Mouse (Mus musculus): ENCODE results near the gene Vmn1r152. TPM values are rescaled to one million over a fixed set of nuclear protein-coding genes. Genes with fewer than 3 reads are reported as not detected.
"Not testable (repeated sequence)": the region's sequence is repeated elsewhere in the genome, so short reads cannot be mapped to it uniquely, and the experiment has no call there.

Vmn1r152 gene
- not detected in 2 replicates for polyA plus RNA-seq (2015; fragmentation: Nextera tagmentation; extraction: Ambion mirVana)

DNA sequence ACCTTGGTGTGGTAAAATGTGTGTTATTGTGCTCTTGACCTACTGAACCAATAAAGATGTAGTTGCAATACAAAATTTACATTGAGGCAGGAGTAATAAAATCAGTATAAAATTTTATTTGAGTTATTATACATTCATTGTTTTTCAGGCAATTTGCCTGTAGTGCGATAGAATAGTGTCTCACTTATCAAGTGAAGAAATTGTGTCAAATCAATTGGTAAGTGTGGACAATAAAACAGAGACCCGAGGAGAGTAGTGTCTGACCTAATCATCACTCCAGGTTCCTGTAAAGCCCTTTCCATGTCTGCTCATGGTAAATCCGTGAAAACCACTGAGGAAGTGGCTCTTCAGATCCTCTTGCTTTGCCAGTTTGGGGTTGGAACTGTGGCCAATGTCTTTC lies at the start of gene Vmn1r152:
Gene Vmn1r152, plus strand, starts transcription at position 301 of the 400 bp plus-strand sequence.
- not testable (repeated sequence) for H3K4me2 ChIP-seq; H3K27ac ChIP-seq; H3K9me3 ChIP-seq; ATAC-seq (ENCODE audit: low FRiP score); H3K36me3 ChIP-seq; H3K9ac ChIP-seq; H3K27me3 ChIP-seq; H3K4me3 ChIP-seq; H3K4me1 ChIP-seq (replicated peaks)
- no CpG with 5 or more reads among the region's 3 CpGs for WGBS

DNA sequence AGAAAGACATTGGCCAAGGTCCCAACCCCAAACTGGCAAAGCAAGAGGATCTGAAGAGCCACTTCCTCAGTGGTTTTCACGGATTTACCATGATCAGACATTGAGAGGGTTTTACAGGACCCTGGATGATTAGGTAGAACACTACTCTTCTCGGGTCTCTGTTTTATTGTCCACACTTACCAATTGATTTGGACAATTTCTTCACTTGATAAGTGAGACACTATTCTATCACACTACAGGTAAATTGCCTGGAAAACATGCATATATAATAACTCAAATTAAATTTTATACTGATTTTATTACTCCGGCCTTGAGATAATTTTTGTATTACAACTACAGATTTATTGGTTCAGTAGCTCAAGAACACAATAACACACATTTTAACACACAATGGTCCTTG lies 23.2 kb upstream of the Vmn1r152 start, which contains the start of gene Vmn1r151:
Gene Vmn1r151, minus strand, starts transcription at position 101 of the 400 bp plus-strand sequence.
- H3K9ac ChIP-seq; H3K9me3 ChIP-seq; ATAC-seq (ENCODE audit: low FRiP score); H3K4me3 ChIP-seq; H3K4me1 ChIP-seq (replicated peaks); H3K4me2 ChIP-seq; H3K36me3 ChIP-seq; H3K27me3 ChIP-seq; H3K27ac ChIP-seq: not testable (repeated sequence)
- 65% methylated on average over 2 of the region's 3 CpGs for WGBS

DNA sequence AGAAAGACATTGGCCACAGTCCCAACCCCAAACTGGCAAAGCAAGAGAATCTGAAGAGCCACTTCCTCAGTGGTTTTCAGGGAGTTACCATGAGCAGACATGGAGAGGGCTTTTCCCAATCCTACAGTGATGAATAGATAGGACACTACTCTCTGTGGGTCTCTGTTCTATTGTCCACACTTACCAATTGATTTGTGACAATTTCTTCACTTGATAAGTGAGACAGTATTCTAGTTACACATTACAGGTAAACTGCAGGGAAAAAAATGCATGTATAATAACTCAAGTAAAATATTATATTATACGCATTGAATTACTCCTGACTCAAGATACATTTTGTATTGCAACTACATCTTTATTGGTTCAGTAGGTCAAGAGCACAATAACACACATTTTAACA lies 12.0 kb downstream of the Vmn1r152 start, which contains the start of gene Gm8677:
Gene Gm8677, minus strand, starts transcription at position 101 of the 400 bp plus-strand sequence.
- not testable (repeated sequence) for H3K4me3 ChIP-seq; H3K4me2 ChIP-seq; H3K27me3 ChIP-seq; H3K9me3 ChIP-seq; ATAC-seq (ENCODE audit: low FRiP score); H3K27ac ChIP-seq; H3K4me1 ChIP-seq (replicated peaks); H3K36me3 ChIP-seq; H3K9ac ChIP-seq
- WGBS = no CpG with 5 or more reads among the region's 1 CpGs

DNA sequence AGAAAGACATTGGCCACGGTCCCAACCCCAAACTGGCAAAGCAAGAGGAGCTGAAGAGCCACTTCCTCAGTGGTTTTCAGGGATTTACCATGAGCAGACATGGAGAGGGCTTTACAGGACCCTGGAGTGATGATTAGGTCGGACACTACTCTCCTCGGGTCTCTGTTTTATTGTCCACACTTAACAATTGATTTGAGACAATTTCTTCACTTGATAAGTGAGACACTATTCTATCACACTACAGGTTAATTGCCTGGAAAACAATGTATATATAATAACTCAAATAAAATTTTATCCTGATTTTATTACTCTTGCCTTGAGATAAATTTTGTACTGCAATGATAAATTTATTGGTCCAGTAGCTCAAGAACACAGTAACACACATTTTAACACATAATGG lies 42.5 kb downstream of the Vmn1r152 start, which contains the start of gene Gm4201:
Gene Gm4201, minus strand, starts transcription at position 101 of the 400 bp plus-strand sequence.
- H3K36me3 ChIP-seq; H3K4me1 ChIP-seq (replicated peaks); H3K9me3 ChIP-seq; H3K4me2 ChIP-seq; H3K9ac ChIP-seq; H3K27ac ChIP-seq; H3K4me3 ChIP-seq; H3K27me3 ChIP-seq; ATAC-seq (ENCODE audit: low FRiP score): not testable (repeated sequence)
- WGBS = no CpG with 5 or more reads among the region's 3 CpGs

Other genes with a start within 250 kb of the Vmn1r152 start
- not detected in 2 replicates for gene Gm4187, start 193.2 kb upstream of the Vmn1r152 start, polyA plus RNA-seq (2015; fragmentation: Nextera tagmentation; extraction: Ambion mirVana)
- not detected in 2 replicates for gene Gm8660, start 151.9 kb upstream of the Vmn1r152 start, polyA plus RNA-seq (2015; fragmentation: Nextera tagmentation; extraction: Ambion mirVana)
- gene Vmn1r148, start 109.4 kb upstream of the Vmn1r152 start, polyA plus RNA-seq (2015; fragmentation: Nextera tagmentation; extraction: Ambion mirVana) = not detected in 2 replicates
- not detected in 2 replicates for gene Vmn1r149, start 84.7 kb upstream of the Vmn1r152 start, polyA plus RNA-seq (2015; fragmentation: Nextera tagmentation; extraction: Ambion mirVana)
- gene Gm10665, start 58.9 kb upstream of the Vmn1r152 start, polyA plus RNA-seq (2015; fragmentation: Nextera tagmentation; extraction: Ambion mirVana) = not detected in 2 replicates
- not detected in 2 replicates for gene Vmn1r151, start 23.3 kb upstream of the Vmn1r152 start, polyA plus RNA-seq (2015; fragmentation: Nextera tagmentation; extraction: Ambion mirVana)
- not detected in 2 replicates for gene Gm8677, start 11.9 kb downstream of the Vmn1r152 start, polyA plus RNA-seq (2015; fragmentation: Nextera tagmentation; extraction: Ambion mirVana)
- not detected in 2 replicates for gene Gm4201, start 42.4 kb downstream of the Vmn1r152 start, polyA plus RNA-seq (2015; fragmentation: Nextera tagmentation; extraction: Ambion mirVana)
- gene Gm4565, start 65.2 kb downstream of the Vmn1r152 start, polyA plus RNA-seq (2015; fragmentation: Nextera tagmentation; extraction: Ambion mirVana) = not detected in 2 replicates
- gene Vmn1r155, start 135.1 kb downstream of the Vmn1r152 start, polyA plus RNA-seq (2015; fragmentation: Nextera tagmentation; extraction: Ambion mirVana) = not detected in 2 replicates
- not detected in 2 replicates for gene Gm8693, start 169.3 kb downstream of the Vmn1r152 start, polyA plus RNA-seq (2015; fragmentation: Nextera tagmentation; extraction: Ambion mirVana)
- gene Gm4567, start 196.7 kb downstream of the Vmn1r152 start, polyA plus RNA-seq (2015; fragmentation: Nextera tagmentation; extraction: Ambion mirVana) = not detected in 2 replicates
- not detected in 2 replicates for gene Vmn1r157, start 238.7 kb downstream of the Vmn1r152 start, polyA plus RNA-seq (2015; fragmentation: Nextera tagmentation; extraction: Ambion mirVana)